Mouse (Mus musculus): ENCODE measurements around the gene AU040320. TPM values are rescaled to one million over a fixed set of nuclear protein-coding genes. Genes with fewer than 3 reads are reported as not detected.

The AU040320 gene
- 10 to 100 TPM; 68.7 to 72.4 TPM for total RNA-seq (2021)
- long read RNA-seq, experiment 1, full-length matches to known transcripts = 36 of 67 reads
- long read RNA-seq, experiment 1, partial matches to known transcripts = 9 of 67 reads
- long read RNA-seq, experiment 1, other reads (novel, unspliced or antisense) = 22 of 67 reads
- long read RNA-seq, experiment 2, full-length matches to known transcripts = 49 of 85 reads
- long read RNA-seq, experiment 2, partial matches to known transcripts = 14 of 85 reads
- long read RNA-seq, experiment 2, other reads (novel, unspliced or antisense) = 22 of 85 reads

GRCm38 (mm10) chr4:126753268-126754230 is at the start of gene AU040320, which contains the start of gene Ncdn:
Gene AU040320, plus strand, starts transcription at chr4:126753544.
Gene Ncdn, minus strand, starts transcription at chr4:126753438.
- TF ChIP-seq CTCF (conservative IDR thresholded peaks at IDR 0.05) = no peak
- DNase-seq (ENCODE audit: low spot score in 2 of 2) = peak; percentile 96 to 98
- peak within 1 kb of the TSS; percentile 97 for H3K27ac ChIP-seq
- peak within 1 kb of the TSS; percentile 72 for H3K4me3 ChIP-seq

GRCm38 (mm10) chr4:126706630-126707438 is 46.5 kb upstream of the AU040320 start:
- Histone ChIP-seq H3K27ac (no peak overlapping the region), H3K4me3 (no peak overlapping the region)
- DNase-seq (ENCODE audit: low spot score in 2 of 2) = no peak
- TF ChIP-seq CTCF (conservative IDR thresholded peaks at IDR 0.05) = no peak

- DNase-seq (ENCODE audit: low spot score in 2 of 2) = no peak
- Histone ChIP-seq H3K27ac (no peak overlapping the region), H3K4me3 (no peak overlapping the region)
- no peak for TF ChIP-seq CTCF (conservative IDR thresholded peaks at IDR 0.05)
Measured at GRCm38 (mm10) chr4:126707439-126707826, 45.9 kb upstream of the AU040320 start.

GRCm38 (mm10) chr4:126732111-126732510 is 21.2 kb upstream of the AU040320 start:
- DNase-seq (ENCODE audit: low spot score in 2 of 2) = no peak
- H3K27ac ChIP-seq = no peak overlapping the region
- H3K4me3 ChIP-seq = no peak overlapping the region
- TF ChIP-seq CTCF (conservative IDR thresholded peaks at IDR 0.05) = no peak

- no peak for TF ChIP-seq CTCF (conservative IDR thresholded peaks at IDR 0.05)
- Histone ChIP-seq H3K4me3 (no peak overlapping the region), H3K27ac (no peak overlapping the region)
- DNase-seq (ENCODE audit: low spot score in 2 of 2) = no peak
Measured at GRCm38 (mm10) chr4:126732531-126733380, 20.6 kb upstream of the AU040320 start.

- no peak for DNase-seq (ENCODE audit: low spot score in 2 of 2)
- no peak for TF ChIP-seq CTCF (conservative IDR thresholded peaks at IDR 0.05)
- H3K4me3 ChIP-seq = no peak overlapping the region
Measured at GRCm38 (mm10) chr4:126734001-126734603, 19.2 kb upstream of the AU040320 start.

GRCm38 (mm10) chr4:126734700-126735381 is 18.5 kb upstream of the AU040320 start:
- Histone ChIP-seq H3K4me3 (no peak overlapping the region), H3K27ac (no peak overlapping the region)
- no peak for DNase-seq (ENCODE audit: low spot score in 2 of 2)

More at GRCm38 (mm10) chr4:126734001-126734603, 19.2 kb upstream of the AU040320 start:
- H3K27ac ChIP-seq = no peak overlapping the region

GRCm38 (mm10) chr4:126735382-126736000 is 17.9 kb upstream of the AU040320 start:
- DNase-seq (ENCODE audit: low spot score in 2 of 2) = no peak
- TF ChIP-seq CTCF (conservative IDR thresholded peaks at IDR 0.05) = no peak
- Histone ChIP-seq H3K4me3 (peak overlapping the region; percentile 44; the same call in 1 of the 2 replicates), H3K27ac (no peak overlapping the region)

More at GRCm38 (mm10) chr4:126734700-126735381, 18.5 kb upstream of the AU040320 start:
- no peak for TF ChIP-seq CTCF (conservative IDR thresholded peaks at IDR 0.05)

- peak within 1 kb of the TSS; percentile 44; the same call in 1 of the 2 replicates for H3K4me3 ChIP-seq
- TF ChIP-seq CTCF (conservative IDR thresholded peaks at IDR 0.05) = no peak
- H3K27ac ChIP-seq = no peak within 1 kb of the TSS
- DNase-seq (ENCODE audit: low spot score in 2 of 2) = no peak
Measured at GRCm38 (mm10) chr4:126736001-126736414, 17.3 kb upstream of the AU040320 start, which contains the start of gene Tfap2e. Gene Tfap2e, minus strand, starts transcription at chr4:126736240.

- DNase-seq (ENCODE audit: low spot score in 2 of 2) = peak in 1 of 2 experiments; percentile 38
- Histone ChIP-seq H3K4me3 (no peak overlapping the region), H3K27ac (no peak overlapping the region)
- peak; percentile 65 for TF ChIP-seq CTCF (conservative IDR thresholded peaks at IDR 0.05)
Measured at GRCm38 (mm10) chr4:126739966-126740676, 13.2 kb upstream of the AU040320 start.
